Mouse (Mus musculus) forebrain, embryonic 16.5 days (tissue): ENCODE measurements around the gene Casc1. TPM values are rescaled to one million over a fixed set of nuclear protein-coding genes. Genes with fewer than 3 reads are reported as not detected.

ENCODE experiments used
- ATAC-seq: fragments of 200-750 bp; cut with Nextera tagmentation; 2 replicates; pipeline ENCODE4 v1.8.0; 2017; ENCODE audit warnings: mild to moderate bottlenecking, moderate library complexity
- H3K27ac ChIP-seq: fragments of 300-500 bp; sonication (generic); 2 replicates; pipeline ENCODE4 v1.5.1; 2014; ENCODE audit warnings: low read length, control low read depth
- H3K27me3 ChIP-seq: fragments of 300-500 bp; sonication (generic); replicated peaks from 2 replicates; pipeline ENCODE4 v1.6.1; 2014; ENCODE audit warnings: low read length; ENCODE audit not compliant: control insufficient read depth, insufficient read depth
- H3K36me3 ChIP-seq: fragments of 300-500 bp; sonication (generic); 2 replicates; pipeline ENCODE4 v1.6.1; 2014; ENCODE audit not compliant: control insufficient read depth, insufficient read depth
- H3K4me1 ChIP-seq: fragments of 300-500 bp; sonication (generic); replicated peaks from 2 replicates; pipeline ENCODE4 v1.6.1; 2014; ENCODE audit warnings: low read length; ENCODE audit not compliant: control insufficient read depth, insufficient read depth
- H3K4me2 ChIP-seq: fragments of 300-500 bp; sonication (generic); 2 replicates; pipeline ENCODE4 v1.6.1; 2014; ENCODE audit warnings: mild to moderate bottlenecking, low read length, control low read depth
- H3K4me3 ChIP-seq: fragments of 300-500 bp; sonication (generic); replicated peaks from 2 replicates; pipeline ENCODE4 v1.5.1; 2014; ENCODE audit warnings: mild to moderate bottlenecking, low read length, control low read depth
- H3K9ac ChIP-seq: fragments of 300-500 bp; sonication (generic); replicated peaks from 2 replicates; pipeline ENCODE4 v1.6.1; 2014; ENCODE audit warnings: low read depth, low read length, control low read depth
- H3K9me3 ChIP-seq: fragments of 300-500 bp; sonication (generic); 2 replicates; pipeline ENCODE4 v1.6.1; 2016; ENCODE audit warnings: low read length; ENCODE audit not compliant: control insufficient read depth
- WGBS: fragments of 180-500 bp; shearing (Covaris S2); extraction: QIAGEN DNeasy Blood & Tissue Kit; methylation state at CpG from one replicate; pipeline ENCODE4 v1.1.7; 2014; 5-methylcytosine and 5-hydroxymethylcytosine counted together
- polyA plus RNA-seq: library from polyadenylated mRNA; unstranded; fragments of >200 nt; fragmentation: Nextera tagmentation; extraction: Ambion mirVana; gene quantifications from 2 replicates; pipeline ENCODE4 v1.2.1, GENCODE M21; 2015

The Casc1 gene
- polyA plus RNA-seq, 1 experiment from 2014 or later = 0.71 TPM

GRCm38 (mm10) chr6:145242521-145242920 is 31.7 kb upstream of the Casc1 start:
- Histone ChIP-seq H3K4me2 (no peak overlapping the region), H3K4me3 (no peak overlapping the region), H3K9ac (no peak overlapping the region), H3K27me3 (no peaks in the 10 kb centered on the region), H3K9me3 (no peaks in the 10 kb centered on the region), H3K4me1 (no peaks in the 10 kb centered on the region), H3K27ac (no peak overlapping the region), H3K36me3 (peaks cover 2% of the 10 kb centered on the region; the same call in 1 of the 2 replicates)
- no peak for ATAC-seq
- WGBS = 44% methylated on average over 1 of the region's 1 CpGs

- no peaks in the 10 kb centered on the region; the same call in 1 of the 2 replicates for H3K36me3 ChIP-seq
- H3K9ac ChIP-seq = no peak overlapping the region
- ATAC-seq = no peak
- WGBS = 90% methylated on average over 6 of the region's 6 CpGs
- H3K9me3 ChIP-seq = no peaks in the 10 kb centered on the region
- no peak overlapping the region for H3K27ac ChIP-seq
- H3K4me3 ChIP-seq = no peak overlapping the region
- no peaks in the 10 kb centered on the region for H3K4me1 ChIP-seq
- H3K4me2 ChIP-seq = no peak overlapping the region
- H3K27me3 ChIP-seq = no peaks in the 10 kb centered on the region
Measured at GRCm38 (mm10) chr6:145240285-145240684, 29.5 kb upstream of the Casc1 start.

- H3K4me3 ChIP-seq = no peak overlapping the region
- H3K4me1 ChIP-seq = no peaks in the 10 kb centered on the region
- no peak overlapping the region for H3K4me2 ChIP-seq
- no peak for ATAC-seq
- H3K27ac ChIP-seq = no peak overlapping the region
- H3K9ac ChIP-seq = no peak overlapping the region
- 83% methylated on average over 4 of the region's 4 CpGs for WGBS
- no peaks in the 10 kb centered on the region for H3K27me3 ChIP-seq
- H3K36me3 ChIP-seq = no peaks in the 10 kb centered on the region
- no peaks in the 10 kb centered on the region for H3K9me3 ChIP-seq
Measured at GRCm38 (mm10) chr6:145237148-145237547, 26.3 kb upstream of the Casc1 start.

DNA sequence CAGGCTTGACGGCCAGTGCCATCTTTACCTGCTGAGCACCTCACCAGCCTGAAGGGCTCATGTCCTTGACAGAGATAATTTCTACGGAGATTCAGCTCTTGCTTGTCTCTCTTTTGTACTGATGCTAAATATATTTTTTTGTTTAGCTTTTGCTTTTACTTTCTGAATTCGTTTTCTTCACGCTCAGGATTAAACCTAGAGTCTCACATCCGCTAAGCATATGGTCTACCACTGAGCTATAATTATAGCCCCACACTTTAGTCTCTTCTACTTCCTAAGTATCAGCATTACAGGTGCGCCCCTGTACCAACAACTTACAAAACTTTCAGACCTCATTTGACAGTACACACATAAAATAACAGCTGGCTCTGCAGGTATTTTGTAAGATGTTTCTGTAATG is 24.6 kb upstream of the Casc1 start:
- H3K4me2 ChIP-seq = no peak overlapping the region
- H3K27ac ChIP-seq = no peak overlapping the region
- ATAC-seq = no peak
- H3K27me3 ChIP-seq = no peaks in the 10 kb centered on the region
- no peaks in the 10 kb centered on the region for H3K4me1 ChIP-seq
- no peaks in the 10 kb centered on the region for H3K9me3 ChIP-seq
- WGBS = 85% methylated on average over 6 of the region's 6 CpGs
- peaks cover 4% of the 10 kb centered on the region; the same call in 1 of the 2 replicates for H3K36me3 ChIP-seq
- no peak overlapping the region for H3K4me3 ChIP-seq
- H3K9ac ChIP-seq = no peak overlapping the region

DNA sequence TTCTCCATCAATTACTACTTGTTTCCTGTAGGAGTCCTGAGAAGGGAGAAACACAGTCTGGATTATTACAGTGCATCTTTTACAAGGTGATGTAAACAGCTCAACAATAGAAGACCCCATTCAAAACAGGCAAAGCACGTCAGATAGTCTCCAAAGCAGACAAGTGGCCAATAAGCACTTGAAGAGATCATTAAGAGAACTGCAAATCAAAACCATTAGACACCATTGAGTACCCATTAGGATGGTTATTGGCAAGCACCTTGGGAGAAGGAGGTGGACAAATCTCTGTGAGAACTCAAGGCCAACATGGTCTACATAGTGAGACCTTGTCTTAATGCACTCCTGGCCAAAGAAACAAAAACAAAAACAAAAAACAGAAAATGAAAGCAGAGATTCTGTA is 23.6 kb upstream of the Casc1 start:
- peaks cover 4% of the 10 kb centered on the region for H3K36me3 ChIP-seq
- no peak overlapping the region for H3K4me3 ChIP-seq
- no peaks in the 10 kb centered on the region for H3K4me1 ChIP-seq
- H3K4me2 ChIP-seq = no peak overlapping the region
- H3K9me3 ChIP-seq = no peaks in the 10 kb centered on the region
- WGBS = 44% methylated on average over 1 of the region's 1 CpGs
- H3K27me3 ChIP-seq = no peaks in the 10 kb centered on the region
- no peak overlapping the region for H3K27ac ChIP-seq
- no peak overlapping the region for H3K9ac ChIP-seq
- ATAC-seq = no peak

- H3K27ac ChIP-seq = no peak overlapping the region
- ATAC-seq = no peak
- no peak overlapping the region for H3K9ac ChIP-seq
- no peaks in the 10 kb centered on the region for H3K27me3 ChIP-seq
- H3K36me3 ChIP-seq = peaks cover 4% of the 10 kb centered on the region
- no peak overlapping the region for H3K4me2 ChIP-seq
- H3K9me3 ChIP-seq = no peaks in the 10 kb centered on the region
- H3K4me1 ChIP-seq = no peaks in the 10 kb centered on the region
- WGBS = 85% methylated on average over 3 of the region's 3 CpGs
- H3K4me3 ChIP-seq = no peak overlapping the region
Measured at GRCm38 (mm10) chr6:145226296-145226695, 15.5 kb upstream of the Casc1 start.

DNA sequence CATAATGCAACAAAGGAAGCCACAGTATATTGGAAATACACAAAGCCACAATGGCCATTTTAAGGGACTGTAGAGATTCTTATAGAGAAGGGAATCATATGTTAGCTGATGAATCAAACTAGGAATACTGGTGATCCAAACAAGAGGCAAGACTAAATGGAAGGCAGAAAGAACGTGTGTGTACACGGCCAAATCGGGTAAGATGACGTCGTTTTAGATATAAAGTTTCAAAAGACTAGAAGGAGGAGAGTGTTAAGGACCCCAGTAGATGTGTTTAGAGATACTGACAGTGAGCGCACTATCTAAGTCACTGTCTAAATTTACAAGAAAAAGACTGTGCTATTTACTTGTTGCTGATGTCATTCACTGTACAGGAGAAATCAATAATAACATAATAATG is 13.4 kb upstream of the Casc1 start:
- H3K4me2 ChIP-seq = no peak overlapping the region
- peaks cover 6% of the 10 kb centered on the region for H3K36me3 ChIP-seq
- no peak overlapping the region for H3K27ac ChIP-seq
- no peak overlapping the region for H3K9ac ChIP-seq
- no peaks in the 10 kb centered on the region for H3K4me1 ChIP-seq
- no peaks in the 10 kb centered on the region for H3K9me3 ChIP-seq
- ATAC-seq = no peak
- no peak overlapping the region for H3K4me3 ChIP-seq
- 89% methylated on average over 6 of the region's 6 CpGs for WGBS
- no peaks in the 10 kb centered on the region for H3K27me3 ChIP-seq

DNA sequence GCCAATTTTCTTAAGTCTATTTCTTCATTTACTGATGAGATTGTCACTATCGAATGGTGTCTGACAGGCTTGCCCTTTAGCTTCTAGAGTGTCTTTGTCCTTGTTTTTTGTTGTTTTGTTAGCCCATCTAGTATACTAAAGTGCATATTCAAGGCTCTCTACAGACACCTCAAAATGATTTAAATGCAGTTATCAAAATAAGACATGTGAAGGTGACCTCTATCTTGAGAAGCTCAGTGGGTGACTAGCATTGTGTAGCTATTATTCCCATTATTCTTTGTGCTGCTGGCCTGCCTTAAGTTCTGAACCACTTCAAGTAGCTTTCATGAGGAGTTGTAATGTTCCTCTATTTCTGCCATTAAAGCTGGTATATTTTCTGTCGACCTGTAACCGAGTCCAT is 5.0 kb upstream of the Casc1 start:
- ATAC-seq = no peak
- H3K27me3 ChIP-seq = no peaks in the 10 kb centered on the region
- peaks cover 12% of the 10 kb centered on the region for H3K36me3 ChIP-seq
- H3K9ac ChIP-seq = no peak overlapping the region
- H3K9me3 ChIP-seq = no peaks in the 10 kb centered on the region
- H3K4me3 ChIP-seq = no peak overlapping the region
- no peak overlapping the region for H3K27ac ChIP-seq
- 87% methylated on average over 3 of the region's 3 CpGs for WGBS
- peaks cover 5% of the 10 kb centered on the region for H3K4me1 ChIP-seq
- H3K4me2 ChIP-seq = no peak overlapping the region

- Histone ChIP-seq H3K9ac (no peak overlapping the region), H3K27me3 (no peaks in the 10 kb centered on the region), H3K27ac (no peak overlapping the region), H3K4me2 (no peak overlapping the region), H3K36me3 (peaks cover 6% of the 10 kb centered on the region; the same call in 1 of the 2 replicates), H3K9me3 (no peaks in the 10 kb centered on the region), H3K4me1 (peaks cover 11% of the 10 kb centered on the region), H3K4me3 (no peak overlapping the region)
- ATAC-seq = no peak
- 86% methylated on average over 2 of the region's 2 CpGs for WGBS
Measured at GRCm38 (mm10) chr6:145213916-145214315, 3.1 kb upstream of the Casc1 start.
